Mouse (Mus musculus) MEL (cell line): ENCODE measurements at regions not wholly inside any gene's neighbourhood (a gene's known extent, or its start where the extent isn't known, plus 50 kb on each side); places are given as distances from the start of the nearest gene placed in this dataset.
A peak's percentile ranks its signal among the peaks of the same experiment; 100 is the strongest.

ENCODE experiments used
- DNase-seq: peaks from one replicate; pipeline ENCODE4 v3.0.0; 2011; ENCODE audit warnings: low read depth, low spot score
- H3K27ac ChIP-seq: 2 replicates; pipeline ENCODE4 v1.5.1; 2012; ENCODE audit warnings: low read depth, mild to moderate bottlenecking, control low read depth, low read length, moderate library complexity; ENCODE audit not compliant: control insufficient read depth
- H3K27me3 ChIP-seq, 2 experiments: fragments of 150-350 bp in 1 of 2; sonication (generic) in 1 of 2; 2 replicates each; pipeline ENCODE4 v1.6.1; 2012; ENCODE audit warnings: low read length in 2 of 2, mild to moderate bottlenecking in 2 of 2, improper control_type of control experiment in 1 of 2, moderate library complexity in 1 of 2; ENCODE audit not compliant: insufficient read depth in 2 of 2, control insufficient read depth in 1 of 2
- H3K36me3 ChIP-seq, 2 experiments: 2 replicates each; pipeline ENCODE4 v1.6.1; 2012 to 2014; ENCODE audit warnings: low read length in 2 of 2, improper control_type of control experiment in 1 of 2, inconsistent platforms in 1 of 2, mild to moderate bottlenecking in 1 of 2; ENCODE audit not compliant: insufficient read depth in 2 of 2, control insufficient read depth in 1 of 2
- H3K4me1 ChIP-seq, 2 experiments: fragments of 150-350 bp in 1 of 2; sonication (generic) in 1 of 2; 2 replicates each; pipeline ENCODE4 v1.6.1; 2012; ENCODE audit warnings: low read length in 2 of 2, improper control_type of control experiment in 1 of 2, mild to moderate bottlenecking in 1 of 2; ENCODE audit not compliant: insufficient read depth in 2 of 2, control insufficient read depth in 1 of 2
- H3K4me3 ChIP-seq, 2 experiments: fragments of 150-350 bp in 1 of 2; sonication (generic) in 1 of 2; 2 replicates each; pipeline ENCODE4 v1.5.1; 2012; ENCODE audit warnings: low read depth in 2 of 2, low read length in 2 of 2, mild to moderate bottlenecking in 2 of 2, moderate library complexity in 2 of 2, control low read depth in 1 of 2, improper control_type of control experiment in 1 of 2; ENCODE audit not compliant: control insufficient read depth in 1 of 2, insufficient read depth in 1 of 2
- H3K79me2 ChIP-seq: 2 replicates; pipeline ENCODE4 v1.6.1; 2012; ENCODE audit warnings: mild to moderate bottlenecking, low read length, moderate library complexity; ENCODE audit not compliant: control insufficient read depth, poor library complexity, insufficient read depth
- H3K9ac ChIP-seq: 2 replicates; pipeline ENCODE4 v1.6.1; 2012; ENCODE audit warnings: low read depth, mild to moderate bottlenecking, control low read depth, low read length, moderate library complexity; ENCODE audit not compliant: control insufficient read depth, poor library complexity, severe bottlenecking
- H3K9me3 ChIP-seq: fragments of 150-350 bp; sonication (generic); replicated peaks from 2 replicates; pipeline ENCODE4 v1.6.1; 2012; ENCODE audit warnings: mild to moderate bottlenecking, low read length, improper control_type of control experiment, moderate library complexity; ENCODE audit not compliant: insufficient read depth
- BHLHE40 ChIP-seq: IDR thresholded peaks from 2 replicates; pipeline ENCODE4 v1.6.1; 2012; ENCODE audit warnings: low read depth, mild to moderate bottlenecking, inconsistent platforms, low read length, improper control_type of control experiment, borderline replicate concordance
- CHD1 ChIP-seq: IDR thresholded peaks from 2 replicates; pipeline ENCODE4 v1.6.1; 2012; ENCODE audit warnings: low read depth, mild to moderate bottlenecking, inconsistent platforms, low read length, improper control_type of control experiment
- CTCF ChIP-seq, 3 experiments: IDR thresholded peaks in 2 of 3; conservative IDR thresholded peaks in 1 of 3; 2 replicates each; pipeline ENCODE4 v1.5.1; 2011 to 2012; ENCODE audit warnings: low read length in 3 of 3, low read depth in 2 of 3, mild to moderate bottlenecking in 2 of 3, improper control_type of control experiment in 1 of 3, inconsistent platforms in 1 of 3, mixed read lengths in 1 of 3, moderate library complexity in 1 of 3; ENCODE audit not compliant: control insufficient read depth in 1 of 3, insufficient read depth in 1 of 3, poor library complexity in 1 of 3, severe bottlenecking in 1 of 3
- E2F4 ChIP-seq: IDR thresholded peaks from 2 replicates; pipeline ENCODE4 v1.6.1; 2011; ENCODE audit warnings: low read depth, low read length, improper control_type of control experiment, borderline replicate concordance
- ETS1 ChIP-seq: IDR thresholded peaks from 2 replicates; pipeline ENCODE4 v1.6.1; 2012; ENCODE audit warnings: low read depth, mild to moderate bottlenecking, inconsistent platforms, low read length, improper control_type of control experiment, moderate library complexity
- HCFC1 ChIP-seq: IDR thresholded peaks from 2 replicates; pipeline ENCODE4 v1.6.1; 2012; ENCODE audit warnings: low read depth, mild to moderate bottlenecking, inconsistent platforms, low read length, improper control_type of control experiment, moderate library complexity
- JUND ChIP-seq: IDR thresholded peaks from 2 replicates; pipeline ENCODE4 v1.6.1; 2011; ENCODE audit warnings: low read depth, mild to moderate bottlenecking, improper control_type of control experiment, low read length
- MAFK ChIP-seq: IDR thresholded peaks from 2 replicates; pipeline ENCODE4 v1.6.1; 2011; ENCODE audit warnings: low read depth, mild to moderate bottlenecking, low read length, improper control_type of control experiment, borderline replicate concordance
- MAX ChIP-seq: IDR thresholded peaks from 2 replicates; pipeline ENCODE4 v1.6.1; 2011; ENCODE audit warnings: low read length, improper control_type of control experiment
- MAZ ChIP-seq: IDR thresholded peaks from 2 replicates; pipeline ENCODE4 v1.6.1; 2012; ENCODE audit warnings: low read depth, mild to moderate bottlenecking, inconsistent platforms, low read length, improper control_type of control experiment
- MEF2A ChIP-seq: IDR thresholded peaks from 2 replicates; pipeline ENCODE4 v1.6.1; 2014; ENCODE audit warnings: low read depth, mild to moderate bottlenecking, inconsistent platforms, low read length, improper control_type of control experiment; ENCODE audit not compliant: poor library complexity, insufficient replicate concordance, severe bottlenecking; ENCODE audit errors: extremely low read depth
- MYB ChIP-seq: IDR thresholded peaks from 2 replicates; pipeline ENCODE4 v1.6.1; 2011; ENCODE audit warnings: mild to moderate bottlenecking, low read depth, low read length, improper control_type of control experiment
- MYC ChIP-seq: IDR thresholded peaks from 2 replicates; pipeline ENCODE4 v1.6.1; 2011; ENCODE audit warnings: low read depth, mild to moderate bottlenecking, low read length, improper control_type of control experiment, moderate library complexity
- NELFE ChIP-seq: IDR thresholded peaks from 2 replicates; pipeline ENCODE4 v1.6.1; 2011; ENCODE audit warnings: low read depth, low read length, improper control_type of control experiment
- NRF1 ChIP-seq: IDR thresholded peaks from 2 replicates; pipeline ENCODE4 v1.6.1; 2014; ENCODE audit warnings: low read depth, mild to moderate bottlenecking, inconsistent platforms, low read length, improper control_type of control experiment, moderate library complexity; ENCODE audit not compliant: poor library complexity, insufficient read depth, severe bottlenecking
- POLR2AphosphoS2 ChIP-seq: IDR thresholded peaks from 2 replicates; pipeline ENCODE4 v1.6.1; 2011; ENCODE audit warnings: low read length, improper control_type of control experiment
- POLR2AphosphoS5 ChIP-seq: IDR thresholded peaks from 2 replicates; pipeline ENCODE4 v1.6.1; 2012; ENCODE audit warnings: low read depth, borderline replicate concordance, mild to moderate bottlenecking, inconsistent platforms, low read length, moderate library complexity, mixed read lengths
- RAD21 ChIP-seq: IDR thresholded peaks from 2 replicates; pipeline ENCODE4 v1.6.1; 2011; ENCODE audit warnings: mild to moderate bottlenecking, low read depth, low read length, improper control_type of control experiment
- RCOR1 ChIP-seq: IDR thresholded peaks from 2 replicates; pipeline ENCODE4 v1.6.1; 2012; ENCODE audit warnings: low read depth, mild to moderate bottlenecking, inconsistent platforms, low read length, improper control_type of control experiment
- SIN3A ChIP-seq: IDR thresholded peaks from 2 replicates; pipeline ENCODE4 v1.6.1; 2012; ENCODE audit warnings: low read length, improper control_type of control experiment, inconsistent platforms
- SMC3 ChIP-seq: IDR thresholded peaks from 2 replicates; pipeline ENCODE4 v1.6.1; 2011; ENCODE audit warnings: low read depth, low read length, improper control_type of control experiment
- TBP ChIP-seq: IDR thresholded peaks from 2 replicates; pipeline ENCODE4 v1.8.0; 2011; ENCODE audit warnings: low read depth, low read length, improper control_type of control experiment
- UBTF ChIP-seq: IDR thresholded peaks from 2 replicates; pipeline ENCODE4 v1.6.1; 2012; ENCODE audit warnings: low read depth, mild to moderate bottlenecking, inconsistent platforms, low read length, improper control_type of control experiment, moderate library complexity, borderline replicate concordance; ENCODE audit not compliant: insufficient read depth
- USF1 ChIP-seq: IDR thresholded peaks from 2 replicates; pipeline ENCODE4 v1.6.1; 2014; ENCODE audit warnings: low read depth, mild to moderate bottlenecking, inconsistent platforms, low read length, improper control_type of control experiment, moderate library complexity
- USF2 ChIP-seq, 2 experiments: IDR thresholded peaks; 2 replicates each; pipeline ENCODE4 v1.6.1; 2011 to 2012; ENCODE audit warnings: improper control_type of control experiment in 2 of 2, low read length in 2 of 2, borderline replicate concordance in 1 of 2, inconsistent platforms in 1 of 2, low read depth in 1 of 2, mild to moderate bottlenecking in 1 of 2; ENCODE audit not compliant: insufficient read depth in 1 of 2
- ZC3H11A ChIP-seq: IDR thresholded peaks from 2 replicates; pipeline ENCODE4 v1.6.1; 2012; ENCODE audit warnings: low read depth, mild to moderate bottlenecking, inconsistent platforms, low read length, improper control_type of control experiment
- ZNF384 ChIP-seq: IDR thresholded peaks from 2 replicates; pipeline ENCODE4 v1.6.1; 2012; ENCODE audit warnings: low read depth, mild to moderate bottlenecking, inconsistent platforms, low read length, improper control_type of control experiment

- no peak for DNase-seq
- Histone ChIP-seq H3K27me3 (no peaks in the 10 kb centered on the region), H3K79me2 (no peaks in the 10 kb centered on the region), H3K9ac (no peak overlapping the region), H3K27ac (no peak overlapping the region), H3K4me3 (no peak overlapping the region), H3K36me3 (no peaks in the 10 kb centered on the region), H3K9me3 (no peaks in the 10 kb centered on the region), H3K4me1 (no peaks in the 10 kb centered on the region)
- TF ChIP-seq BHLHE40 (no peak), USF2 (IDR thresholded peaks at IDR 0.05; ENCODE audit: borderline replicate concordance in 1 of 2, insufficient read depth in 1 of 2, low read depth in 1 of 2, low read length in 2 of 2) (no peak), MAX (no peak), SIN3A (no peak), ETS1 (no peak), MAZ (no peak), CTCF (IDR thresholded peaks at IDR 0.05 in 2 of 3, conservative IDR thresholded peaks at IDR 0.05 in 1 of 3; ENCODE audit: control insufficient read depth in 1 of 3, insufficient read depth in 1 of 3, low read depth in 2 of 3, low read length in 3 of 3, poor library complexity in 1 of 3, severe bottlenecking in 1 of 3) (no peak), UBTF (no peak), TBP (no peak), MAFK (no peak), CHD1 (no peak), E2F4 (no peak), MYC (no peak), POLR2AphosphoS5 (no peak)
- TF ChIP-seq, all 39 proteins: peak for 0
Measured at GRCm38 (mm10) chr12:62881202-62881601, 1358.3 kb downstream of the Lrfn5 start.

- Histone ChIP-seq H3K4me3 (no peak overlapping the region), H3K9me3 (no peaks in the 10 kb centered on the region), H3K79me2 (no peaks in the 10 kb centered on the region), H3K9ac (no peak overlapping the region), H3K27me3 (no peaks in the 10 kb centered on the region), H3K27ac (no peak overlapping the region), H3K36me3 (no peaks in the 10 kb centered on the region), H3K4me1 (no peaks in the 10 kb centered on the region)
- DNase-seq = peak; percentile 65
- TF ChIP-seq SIN3A (no peak), MYC (no peak), JUND (no peak), POLR2AphosphoS2 (no peak), BHLHE40 (no peak), HCFC1 (no peak), CHD1 (no peak), CTCF (IDR thresholded peaks at IDR 0.05 in 2 of 3, conservative IDR thresholded peaks at IDR 0.05 in 1 of 3; ENCODE audit: control insufficient read depth in 1 of 3, insufficient read depth in 1 of 3, low read depth in 2 of 3, low read length in 3 of 3, poor library complexity in 1 of 3, severe bottlenecking in 1 of 3) (peak; percentile 65 to 78 (median 69)), NRF1 (no peak), MYB (no peak), SMC3 (peak; percentile 74), ETS1 (no peak), MEF2A (no peak), NELFE (no peak), RAD21 (peak; percentile 58), RCOR1 (no peak), ZC3H11A (peak; percentile 49; the same call in 1 of the 2 replicates), USF1 (no peak), ZNF384 (no peak), USF2 (IDR thresholded peaks at IDR 0.05; ENCODE audit: borderline replicate concordance in 1 of 2, insufficient read depth in 1 of 2, low read depth in 1 of 2, low read length in 2 of 2) (no peak), TBP (no peak)
Measured at GRCm38 (mm10) chr12:62892851-62893632, 1370.1 kb downstream of the Lrfn5 start.
